Mouse (Mus musculus) large intestine, adult 2 months (tissue): ENCODE data around the gene Misp. TPM values are rescaled to one million over a fixed set of nuclear protein-coding genes. Genes with fewer than 3 reads are reported as not detected.

ENCODE experiments used
- DNase-seq: peaks from one replicate; pipeline ENCODE4 v3.0.0-alpha.2; 2012; ENCODE audit warnings: low read depth, low spot score
- WGBS: fragments of 180-500 bp; shearing (Covaris S2); methylation state at CpG from one replicate; pipeline ENCODE4 v1.1.7; 2018; 5-methylcytosine and 5-hydroxymethylcytosine counted together
- polyA plus RNA-seq: library from polyadenylated mRNA; depleted of rRNA; stranded (reverse); fragments of >200 nt; gene quantifications from 2 replicates; pipeline ENCODE4 v1.2.3, GENCODE M21; 2012

The Misp gene
- polyA plus RNA-seq, 1 experiment = 299 TPM

DNA sequence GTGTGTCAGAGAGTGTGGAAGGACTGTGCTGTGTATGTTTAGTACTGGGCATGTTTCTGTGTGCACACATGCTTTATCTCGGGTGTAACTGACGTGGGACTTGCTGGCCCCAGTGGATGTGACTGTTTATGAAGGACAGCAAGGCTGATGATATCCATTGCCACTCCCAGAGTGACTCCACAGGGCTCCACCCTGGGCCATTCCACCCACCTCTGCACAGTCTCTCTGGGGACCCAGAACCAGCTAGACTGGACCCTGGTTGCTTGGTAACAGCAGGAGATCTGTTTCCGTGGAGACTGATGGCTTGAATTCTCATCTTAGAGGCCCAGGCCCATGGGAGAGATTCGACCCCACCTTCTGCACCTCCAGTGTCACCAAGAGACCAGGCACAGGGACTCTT, 2.6 kb upstream of the Misp start:
- no peak for DNase-seq
- whole genome bisulfite sequencing = 41% methylated on average over 4 of the region's 4 CpGs

DNA sequence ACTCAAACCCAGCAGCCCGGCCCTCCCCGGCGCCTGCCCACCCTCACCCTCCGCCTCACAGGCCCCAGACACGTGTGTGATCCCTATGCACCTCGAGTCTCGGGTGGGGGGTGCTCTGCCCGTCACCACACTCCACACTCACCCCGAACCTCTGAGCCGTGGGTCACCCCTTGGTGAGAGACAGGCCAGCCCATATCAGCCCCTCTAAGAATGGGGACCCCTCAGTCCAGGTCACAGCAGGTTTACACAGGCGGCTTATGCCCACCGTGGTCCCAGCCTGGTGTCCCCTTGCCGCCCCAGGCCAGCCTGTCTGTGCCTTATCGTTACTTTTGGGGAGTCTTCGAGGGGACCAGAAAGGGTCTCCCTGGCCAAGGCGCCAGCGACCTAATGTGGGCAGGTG, 1.2 kb upstream of the Misp start:
- whole genome bisulfite sequencing = 81% methylated on average over 17 of the region's 17 CpGs
- no peak for DNase-seq

DNA sequence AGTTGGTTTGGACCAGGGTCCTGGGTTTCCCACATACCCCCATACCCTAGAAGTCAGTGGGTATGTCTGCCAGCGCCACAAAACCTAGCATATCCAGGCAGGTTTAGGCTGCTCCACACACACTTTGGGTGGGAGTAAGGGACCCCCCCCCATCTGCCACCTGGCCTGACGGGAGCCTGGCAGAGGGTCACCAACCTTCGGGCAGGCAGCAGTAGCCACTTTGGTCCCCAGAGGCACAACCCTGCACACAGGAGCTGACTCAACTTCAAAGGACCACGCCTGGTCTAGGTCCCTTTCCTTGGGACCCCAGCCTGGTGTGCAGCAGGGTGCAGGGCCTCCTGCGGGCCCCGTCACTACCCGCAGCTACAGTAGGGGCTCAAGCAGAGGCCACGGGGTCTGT, 512 bp upstream of the Misp start:
- WGBS = 46% methylated on average over 8 of the region's 8 CpGs
- no peak for DNase-seq

DNA sequence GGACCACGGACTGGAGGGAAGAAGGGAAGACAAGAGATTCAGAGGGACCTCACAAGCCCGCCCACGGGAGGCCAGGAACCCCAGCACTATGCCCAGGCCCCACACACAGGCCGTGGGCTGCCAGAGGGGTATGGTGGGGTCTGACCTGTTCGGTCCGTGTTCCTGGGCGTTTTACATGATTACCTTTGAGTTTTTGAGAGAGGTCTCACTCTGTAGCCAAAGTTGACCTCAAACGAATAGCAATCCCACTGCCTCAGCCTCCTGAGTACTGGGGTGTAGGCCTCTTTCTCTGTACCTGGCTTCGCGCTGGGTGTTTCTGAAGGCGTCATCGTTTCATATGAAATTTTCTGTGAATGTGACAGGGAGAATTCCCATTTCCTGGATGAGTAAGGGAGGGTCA, 942 bp downstream of the Misp start:
- 35% methylated on average over 12 of the region's 12 CpGs for WGBS
- DNase-seq = no peak

DNA sequence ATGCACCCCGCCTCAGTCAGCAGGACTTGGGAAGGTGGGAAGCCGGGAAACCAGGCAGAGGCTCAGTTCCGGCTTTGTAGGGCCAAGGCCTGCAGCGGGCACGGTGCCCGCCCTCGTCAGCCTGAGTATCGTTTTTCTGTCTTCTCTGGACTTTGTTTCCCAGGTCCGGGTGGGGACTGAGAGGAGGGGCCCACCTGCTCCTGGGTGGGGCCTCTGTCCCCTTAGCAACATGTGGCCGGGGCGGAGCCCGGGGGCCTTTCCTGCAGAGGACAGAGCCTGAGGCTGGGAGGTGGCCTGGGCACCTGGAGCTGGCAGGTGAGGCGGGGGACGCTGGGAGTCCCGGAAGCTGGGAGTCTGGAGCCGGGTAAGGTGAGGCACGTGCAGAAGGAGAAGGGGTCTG, 1.6 kb downstream of the Misp start:
- WGBS = 25% methylated on average over 17 of the region's 17 CpGs
- DNase-seq = no peak

DNA sequence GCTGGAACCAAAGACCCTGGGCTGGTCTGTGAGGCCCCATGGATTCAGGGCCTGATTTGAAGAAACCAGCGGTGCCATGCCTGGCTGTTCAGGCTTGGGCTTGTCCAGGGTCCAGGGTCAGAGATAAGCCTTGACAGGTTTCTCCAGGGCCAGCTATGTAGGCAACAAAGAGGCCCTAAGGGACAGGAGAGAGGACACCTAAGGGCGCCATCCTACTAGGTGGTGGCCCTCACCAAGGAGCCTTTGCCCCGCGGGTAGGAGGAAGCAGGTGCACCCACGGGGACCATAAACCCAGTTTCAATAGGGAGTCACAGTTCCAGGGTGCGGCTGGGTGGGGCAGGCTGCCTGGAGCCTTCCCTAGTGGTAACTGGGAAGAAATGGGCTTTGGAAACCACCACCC, 2.2 kb downstream of the Misp start:
- no peak for DNase-seq
- 26% methylated on average over 6 of the region's 6 CpGs for WGBS

DNA sequence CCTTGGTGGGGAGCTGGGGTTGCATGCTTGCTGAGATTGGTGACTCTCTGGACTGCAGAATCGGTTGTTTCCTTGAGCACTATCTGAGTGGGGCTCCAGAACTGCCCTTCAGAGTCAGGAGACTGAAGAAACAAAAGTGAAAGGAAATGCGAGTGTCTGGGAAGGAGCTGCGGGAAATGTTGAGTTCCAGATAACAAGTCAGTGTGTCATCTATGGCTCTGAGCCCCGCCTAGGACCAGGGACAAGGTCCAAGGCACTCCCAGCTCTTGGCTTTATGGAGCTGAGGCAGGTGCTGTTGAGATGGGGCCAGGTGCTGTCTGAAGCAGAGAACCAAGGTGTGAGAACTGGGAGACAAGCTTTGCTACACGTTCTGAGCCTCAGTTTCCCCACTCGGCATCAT, 3.6 kb downstream of the Misp start:
- 11% methylated on average over 6 of the region's 6 CpGs for WGBS
- peak; percentile 93 for DNase-seq

DNA sequence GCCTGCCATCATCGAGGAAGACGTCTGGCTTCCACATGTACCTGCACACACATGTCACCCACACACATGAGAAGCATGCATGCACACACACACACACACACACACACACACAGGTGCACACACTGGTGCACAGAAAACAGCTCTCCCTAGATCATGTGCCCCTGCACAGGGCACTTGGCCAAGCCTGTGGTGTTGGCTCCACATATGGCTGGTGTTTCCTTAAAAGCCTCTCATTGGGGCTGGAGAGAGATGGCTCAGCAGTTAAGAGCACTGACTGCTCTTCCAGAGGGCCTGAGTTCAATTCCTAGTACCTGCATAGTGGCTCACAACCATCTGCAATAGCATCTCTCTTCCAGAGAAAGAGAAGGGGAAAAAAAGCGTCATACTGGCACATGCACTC, 10.8 kb downstream of the Misp start:
- 75% methylated on average over 3 of the region's 3 CpGs for WGBS
- no peak for DNase-seq

DNA sequence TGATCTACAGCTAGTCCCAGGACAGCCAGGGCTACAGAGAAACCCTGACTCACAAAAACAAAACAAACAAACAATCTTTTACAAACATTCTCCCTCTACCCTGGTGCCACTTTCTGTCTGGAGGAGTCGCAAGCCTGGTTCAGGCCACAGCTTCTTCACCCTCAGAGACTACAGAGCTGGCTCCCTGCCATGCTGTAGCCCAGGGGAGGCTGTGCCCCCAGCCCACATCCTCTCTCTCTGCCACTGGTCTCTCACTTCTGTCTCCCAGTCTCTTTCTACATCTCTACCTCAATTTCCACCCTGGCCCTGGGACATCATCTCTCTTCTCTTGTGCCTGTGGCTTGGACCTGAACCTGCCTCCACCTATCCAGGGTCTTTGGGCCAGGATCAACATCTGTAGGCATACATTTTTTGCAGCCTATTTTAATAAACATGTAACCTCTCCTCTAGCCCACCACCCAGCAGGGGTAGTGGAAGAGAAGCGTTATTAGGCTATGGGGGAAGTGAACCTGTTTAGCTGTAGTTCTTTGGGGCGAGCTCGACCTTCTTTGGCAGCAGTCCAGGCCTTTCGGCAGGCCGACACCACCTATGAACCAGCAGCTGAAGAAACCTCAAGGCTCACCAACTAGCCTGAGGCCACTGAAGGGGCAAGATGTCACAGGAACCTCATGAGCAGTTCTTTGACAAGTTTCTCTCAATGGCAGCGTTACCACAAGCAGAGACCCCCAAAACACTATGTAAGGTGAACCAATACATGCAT, 11.4 kb downstream of the Misp start:
- no peak for DNase-seq
- WGBS = 38% methylated on average over 7 of the region's 7 CpGs

DNA sequence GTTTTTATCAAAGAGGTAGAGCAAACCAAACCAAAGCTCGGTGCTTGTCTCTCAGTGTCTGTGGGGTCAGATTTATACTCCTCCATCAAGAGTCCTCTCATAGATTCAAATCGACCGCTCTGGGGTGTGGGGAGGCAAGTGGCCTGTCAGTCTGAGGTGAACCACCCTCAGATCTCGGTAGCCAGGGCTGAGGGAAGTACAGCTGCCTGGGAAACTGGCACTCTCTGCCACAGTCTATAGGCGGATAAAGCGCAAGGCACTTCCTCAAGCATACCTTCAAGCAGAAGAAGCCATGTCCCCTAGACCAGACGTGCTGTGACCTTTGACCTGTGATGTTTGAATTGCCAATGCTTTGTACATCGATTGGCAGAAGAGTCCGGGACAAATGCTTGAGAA, 12.0 kb downstream of the Misp start:
- WGBS = 41% methylated on average over 9 of the region's 9 CpGs
- no peak for DNase-seq

DNA sequence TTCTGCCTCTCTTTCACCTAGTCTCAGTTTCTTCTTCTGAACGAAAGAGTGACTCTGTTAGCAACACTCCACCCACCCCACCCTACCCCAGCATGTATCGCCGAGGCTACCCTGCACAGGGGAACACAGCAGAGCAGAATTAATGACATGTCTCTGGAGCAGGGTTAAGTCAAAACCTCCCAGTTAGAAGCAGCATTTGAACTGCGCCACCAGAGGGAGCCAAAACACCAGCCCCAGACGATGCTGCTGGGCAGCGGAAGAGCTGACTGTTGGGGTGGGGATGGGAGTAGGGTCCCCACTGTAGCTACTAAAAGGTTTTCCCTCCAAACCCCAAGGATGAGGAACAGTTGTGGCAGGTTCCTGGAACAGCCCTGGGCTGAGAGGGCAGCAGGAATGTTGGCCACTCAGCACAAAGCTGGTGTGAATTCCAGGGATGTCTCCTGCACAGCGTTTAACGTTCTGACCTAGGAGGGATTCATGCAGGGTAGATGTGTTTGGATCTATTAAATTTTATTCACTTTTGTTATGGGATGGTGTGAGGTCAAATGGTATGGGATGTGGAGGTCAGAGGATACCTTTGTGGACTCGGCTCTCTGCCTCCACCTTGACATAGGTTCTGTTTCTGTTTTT, 14.1 kb downstream of the Misp start:
- WGBS = 14% methylated on average over 9 of the region's 9 CpGs
- no peak for DNase-seq

DNA sequence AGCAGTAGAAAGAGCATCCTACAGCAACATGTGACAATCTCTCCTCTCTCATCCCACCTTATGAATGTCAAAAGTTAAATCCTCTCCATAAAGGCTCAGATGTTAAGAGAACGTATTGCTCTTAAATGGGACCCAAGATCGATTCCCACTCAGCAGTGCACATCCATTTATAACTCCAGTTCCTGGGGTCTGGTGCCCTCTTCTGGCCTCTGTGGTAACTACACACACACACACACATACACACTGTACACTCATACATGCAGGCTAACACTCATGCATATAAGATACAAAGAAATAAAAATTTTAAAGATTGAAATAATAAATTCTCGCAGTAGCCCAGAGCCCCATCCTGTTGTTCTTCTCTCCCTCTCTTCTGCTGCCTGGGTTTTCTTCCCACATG, 16.1 kb downstream of the Misp start:
- no peak for DNase-seq
- 94% methylated on average over 3 of the region's 3 CpGs for WGBS

DNA sequence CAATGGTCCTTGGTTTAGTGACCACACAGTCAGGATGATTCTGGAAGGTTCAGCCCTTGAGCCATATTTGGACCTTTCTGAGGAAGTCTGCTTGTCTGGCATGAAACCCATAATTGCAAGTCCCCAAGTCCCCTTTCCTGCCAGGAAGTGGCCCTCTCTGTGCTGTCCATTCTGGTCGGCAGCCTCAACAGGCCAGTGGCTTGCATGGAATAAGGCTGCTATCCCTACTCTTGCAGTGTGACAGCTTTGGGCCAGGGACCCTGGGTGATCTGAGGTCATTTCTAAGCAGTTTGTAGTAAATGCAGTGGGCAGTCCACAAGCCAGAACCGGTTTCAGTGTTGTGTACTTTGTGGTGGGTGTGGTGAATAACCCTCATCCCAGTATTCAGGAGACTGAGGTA, 17.4 kb downstream of the Misp start:
- DNase-seq = no peak
- WGBS = 32% methylated on average over 2 of the region's 2 CpGs

DNA sequence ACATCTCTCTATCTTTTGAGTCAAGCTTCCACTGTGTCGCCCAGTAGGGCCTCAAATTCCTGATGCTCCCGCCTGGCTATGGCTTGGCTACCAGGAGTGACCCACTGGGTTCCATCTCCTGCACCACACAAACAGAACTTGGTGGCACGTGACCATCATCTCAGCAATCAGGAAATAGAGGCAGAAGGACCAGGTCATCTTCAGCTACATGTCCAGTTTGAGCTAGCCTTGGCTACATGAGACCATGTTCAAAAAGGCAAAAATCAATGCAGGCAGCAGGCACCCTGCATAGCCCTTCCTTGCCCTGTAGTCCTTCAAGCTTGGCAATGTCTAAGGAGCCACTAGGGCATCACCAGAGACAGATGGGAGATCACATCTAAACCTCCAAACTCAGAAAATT, 19.3 kb downstream of the Misp start:
- DNase-seq = no peak
- 93% methylated on average over 3 of the region's 3 CpGs for WGBS

DNA sequence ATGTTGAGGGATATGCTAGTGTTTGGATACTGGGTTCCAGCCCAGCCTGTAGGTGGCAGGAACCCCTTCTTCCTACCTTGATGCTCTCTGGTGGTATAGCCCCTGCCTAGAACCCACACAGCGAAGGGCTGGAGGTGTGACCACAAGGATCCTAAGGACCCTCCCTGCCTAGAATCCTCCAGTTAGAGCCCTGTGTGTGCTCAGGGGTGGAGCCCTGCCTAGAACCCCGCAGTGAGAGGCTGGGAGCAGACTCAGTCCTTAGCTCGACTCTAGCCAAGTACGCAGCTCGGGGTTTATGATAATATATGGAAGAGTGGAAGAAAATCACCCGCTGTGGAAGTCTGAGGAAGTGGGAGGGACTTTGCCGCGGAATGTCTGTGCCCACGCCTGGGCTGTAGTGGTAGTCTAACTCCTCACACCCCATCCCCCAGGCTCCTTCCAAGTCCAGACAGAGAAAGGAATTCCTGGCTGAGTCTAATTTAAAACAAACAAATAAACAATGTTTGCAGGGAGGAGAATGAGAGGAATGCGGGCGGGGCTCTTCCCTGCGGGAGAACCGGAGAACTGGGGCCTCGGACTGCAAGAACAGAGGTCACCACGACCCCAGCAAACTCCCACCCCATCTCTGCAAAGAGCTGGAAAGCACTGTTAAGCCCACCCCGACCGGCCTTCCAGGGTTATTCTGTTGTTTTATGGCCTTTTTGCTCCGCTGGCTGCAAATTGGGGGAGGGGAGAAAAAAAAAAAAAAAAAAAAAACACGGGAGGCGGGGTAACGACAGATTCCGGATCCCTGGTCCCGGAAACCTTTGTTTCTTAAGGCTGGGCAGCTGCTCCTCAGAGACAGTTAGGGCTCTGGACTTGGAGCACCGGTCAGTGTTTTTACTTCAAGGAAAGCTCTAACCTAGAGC, 20.1 kb downstream of the Misp start:
- DNase-seq = no peak
- WGBS = 2% methylated on average over 24 of the region's 24 CpGs

DNA sequence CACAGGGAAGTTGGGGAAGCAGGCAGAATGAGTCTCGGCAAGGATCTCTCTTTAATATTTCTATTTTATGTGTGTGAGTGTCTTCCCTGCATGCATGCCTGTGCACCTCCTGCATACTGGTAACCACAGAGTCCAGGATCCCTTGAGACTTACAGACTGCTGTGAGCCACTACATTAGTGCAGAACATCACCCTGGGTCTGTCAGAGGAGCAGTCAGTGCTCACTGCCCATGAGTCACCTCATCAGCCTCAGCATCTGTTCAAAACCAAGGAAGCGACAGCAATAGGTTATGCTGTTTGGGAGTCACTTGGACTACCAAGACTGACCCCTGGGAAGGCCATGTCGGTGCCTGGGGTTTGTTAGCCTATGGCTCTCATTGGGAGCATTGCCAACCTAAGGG, 21.5 kb downstream of the Misp start:
- 62% methylated on average over 3 of the region's 3 CpGs for WGBS
- DNase-seq = no peak

DNA sequence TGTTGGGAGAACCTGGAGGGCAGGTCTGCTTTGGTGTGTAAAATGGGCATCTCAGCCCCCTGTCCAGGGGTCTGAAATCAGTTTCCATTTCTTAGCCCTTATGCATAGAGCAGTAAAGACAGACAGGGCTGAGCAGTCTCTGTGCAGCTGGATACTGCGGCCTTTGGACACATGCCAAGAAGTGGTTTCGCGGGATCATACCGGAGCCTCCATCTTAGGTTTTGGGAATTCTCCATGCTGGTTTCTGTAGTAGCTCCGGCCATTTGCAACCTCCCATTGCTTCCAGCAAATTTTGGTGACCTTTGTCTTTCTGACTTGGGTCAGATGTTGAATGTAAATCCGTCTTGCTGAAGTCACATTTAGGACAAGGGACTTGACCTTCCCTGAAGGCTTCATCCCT, 22.7 kb downstream of the Misp start:
- DNase-seq = no peak
- 43% methylated on average over 6 of the region's 6 CpGs for WGBS

DNA sequence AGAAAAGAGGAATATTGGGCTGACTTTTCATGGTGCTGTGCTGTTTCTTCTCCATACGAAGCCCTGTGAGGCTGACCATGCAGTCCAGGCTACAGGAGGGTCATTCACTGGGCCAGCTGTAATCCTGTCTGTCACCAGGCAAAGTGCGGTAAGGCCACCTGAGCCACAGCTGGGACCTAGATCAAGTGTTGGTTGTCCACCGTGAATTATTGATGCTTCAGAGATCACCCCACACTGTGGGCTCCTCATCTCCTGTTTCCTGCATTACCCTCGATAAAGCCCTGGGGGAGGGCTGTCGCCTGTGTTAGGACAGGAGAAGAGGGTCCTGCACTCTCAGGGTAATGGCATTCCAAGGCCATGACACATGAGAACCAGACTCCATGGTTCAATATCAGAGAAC, 25.8 kb downstream of the Misp start:
- no peak for DNase-seq
- WGBS = 71% methylated on average over 5 of the region's 5 CpGs

DNA sequence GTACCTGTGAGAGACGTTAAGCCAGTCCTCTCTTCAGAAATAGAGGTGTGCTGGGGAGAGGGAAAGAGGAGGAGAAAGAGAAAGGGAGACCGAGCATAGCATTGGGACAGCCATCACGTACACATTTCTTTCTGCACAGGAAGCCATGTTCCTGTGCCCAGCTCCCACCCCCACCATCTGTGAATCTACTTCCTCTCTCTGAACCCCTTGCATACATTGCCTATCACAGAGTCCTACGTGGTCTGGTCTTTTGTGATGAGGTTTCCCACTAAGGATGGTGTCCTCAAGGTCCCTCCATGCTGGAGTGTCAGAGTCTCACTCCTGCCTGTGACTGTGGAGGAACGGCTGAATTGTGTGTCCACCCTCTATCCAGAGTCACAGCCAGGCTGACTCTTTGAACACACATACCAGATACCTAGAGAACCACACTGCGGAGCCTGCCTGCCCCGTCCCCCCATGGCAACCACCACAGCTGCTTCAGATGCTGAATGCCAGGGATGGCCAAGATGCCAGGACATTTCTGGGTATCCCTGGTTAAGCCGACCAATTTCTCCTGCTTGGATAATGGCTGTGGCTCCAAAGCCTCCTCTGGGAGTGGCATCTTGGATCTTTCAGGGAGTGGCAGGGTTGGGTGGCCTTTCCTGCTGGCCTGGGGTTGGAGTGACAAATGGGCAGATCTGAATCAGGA, 29.3 kb downstream of the Misp start:
- WGBS = 75% methylated on average over 8 of the region's 8 CpGs
- no peak for DNase-seq

DNA sequence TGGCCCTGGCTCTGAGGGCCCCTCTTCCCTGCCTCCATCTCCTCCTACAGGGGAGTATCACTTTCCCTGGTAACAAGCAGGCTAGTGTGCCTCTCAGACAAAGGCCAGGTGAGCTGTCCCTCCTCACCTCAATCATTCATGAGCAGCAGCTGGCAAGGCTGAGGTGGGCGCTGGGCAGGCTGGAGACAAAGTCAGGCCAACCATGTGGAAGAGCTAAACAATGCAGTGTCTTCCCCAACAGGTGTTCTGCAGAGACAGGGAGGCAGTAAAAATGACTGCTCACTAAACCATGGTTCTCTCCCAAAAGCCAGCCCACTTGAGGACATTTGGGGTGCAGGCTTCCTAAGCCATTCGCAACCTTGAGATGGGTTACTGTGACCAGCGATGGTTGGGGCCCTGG, 30.9 kb downstream of the Misp start:
- WGBS = 26% methylated on average over 3 of the region's 3 CpGs
- no peak for DNase-seq
